Mouse (Mus musculus): ENCODE results near the gene Il9r. TPM values are rescaled to one million over a fixed set of nuclear protein-coding genes. Genes with fewer than 3 reads are reported as not detected.

Gene Il9r
- not detected in 2 replicates for total RNA-seq (2015; ENCODE audit: low replicate concordance)
- not detected in 2 replicates for total RNA-seq (2017; ENCODE audit: low replicate concordance)

- ATAC-seq (replicated peaks; ENCODE audit: low FRiP score, poor library complexity, severe bottlenecking) = no peak
Measured at GRCm38 (mm10) chr11:32200075-32200601, at the start of gene Il9r. TSS of gene Il9r (minus strand) at chr11:32200279.

DNA sequence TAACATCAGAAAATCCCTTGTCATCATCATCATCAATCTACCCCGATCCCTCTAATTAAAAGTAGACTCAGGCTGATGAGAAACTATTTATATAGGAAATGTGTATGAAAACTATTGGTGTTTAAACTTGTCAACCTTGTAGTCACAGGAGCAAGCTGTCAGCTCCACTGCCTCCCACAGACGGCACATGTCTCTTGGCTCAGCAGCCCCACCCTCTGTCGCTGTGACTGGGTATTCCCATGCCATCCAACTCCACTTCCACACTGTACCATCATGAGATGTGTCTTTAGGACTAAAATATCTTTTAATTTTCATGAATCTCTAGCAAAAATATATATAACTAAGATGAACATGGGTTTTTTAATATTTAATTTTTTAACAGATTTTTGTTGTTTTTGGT lies 48.3 kb upstream of the Il9r start:
- no peak for ATAC-seq (replicated peaks; ENCODE audit: low FRiP score, poor library complexity, severe bottlenecking)

GRCm38 (mm10) chr11:32247068-32247467 lies 47.0 kb upstream of the Il9r start:
- ATAC-seq (replicated peaks; ENCODE audit: low FRiP score, poor library complexity, severe bottlenecking) = 0 out of 2 replicates have a peak, but pooled peaks have one; percentile 11

GRCm38 (mm10) chr11:32245614-32246013 lies 45.5 kb upstream of the Il9r start:
- ATAC-seq (replicated peaks; ENCODE audit: low FRiP score, poor library complexity, severe bottlenecking) = peak; percentile 84

GRCm38 (mm10) chr11:32244617-32245016 lies 44.5 kb upstream of the Il9r start:
- no peak for ATAC-seq (replicated peaks; ENCODE audit: low FRiP score, poor library complexity, severe bottlenecking)

- no peak for ATAC-seq (replicated peaks; ENCODE audit: low FRiP score, poor library complexity, severe bottlenecking)
Measured at GRCm38 (mm10) chr11:32244064-32244463, 44.0 kb upstream of the Il9r start.

DNA sequence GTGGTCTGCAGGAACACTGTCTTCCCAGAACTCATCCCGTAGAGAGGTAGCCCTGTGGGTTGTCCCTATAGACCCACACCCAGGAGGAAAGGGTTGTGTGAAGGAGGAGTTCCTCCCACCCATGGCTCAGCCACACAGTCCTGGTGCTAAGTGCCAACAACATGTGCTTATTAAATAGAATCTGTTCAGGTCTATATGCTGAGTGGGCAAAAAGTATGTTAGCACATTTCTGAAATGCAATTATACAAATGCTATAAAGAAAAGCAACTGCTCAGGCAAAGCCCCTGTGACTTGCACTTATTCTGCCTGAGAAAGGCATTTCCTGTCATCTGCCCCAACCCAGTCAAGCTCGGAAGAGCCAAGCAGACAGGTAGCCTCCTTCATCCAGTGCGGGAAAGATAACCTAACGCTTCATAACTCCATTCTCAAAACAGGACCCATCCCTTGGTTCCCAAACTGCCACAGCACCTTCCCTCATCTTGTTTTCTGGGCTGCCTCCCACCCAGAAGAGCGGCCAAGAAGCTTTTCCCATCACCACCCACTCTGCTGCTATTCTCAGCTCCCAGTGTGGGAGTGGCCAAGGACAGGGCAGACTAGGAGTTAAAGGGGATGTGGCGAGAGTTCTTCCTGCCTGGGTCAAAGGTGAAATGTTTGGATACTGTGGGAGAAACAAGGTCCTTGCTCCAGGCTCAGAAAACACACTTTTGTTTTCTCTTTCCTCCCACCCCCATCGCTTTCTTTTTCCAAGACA lies 43.3 kb upstream of the Il9r start:
- ATAC-seq (replicated peaks; ENCODE audit: low FRiP score, poor library complexity, severe bottlenecking) = no peak

DNA sequence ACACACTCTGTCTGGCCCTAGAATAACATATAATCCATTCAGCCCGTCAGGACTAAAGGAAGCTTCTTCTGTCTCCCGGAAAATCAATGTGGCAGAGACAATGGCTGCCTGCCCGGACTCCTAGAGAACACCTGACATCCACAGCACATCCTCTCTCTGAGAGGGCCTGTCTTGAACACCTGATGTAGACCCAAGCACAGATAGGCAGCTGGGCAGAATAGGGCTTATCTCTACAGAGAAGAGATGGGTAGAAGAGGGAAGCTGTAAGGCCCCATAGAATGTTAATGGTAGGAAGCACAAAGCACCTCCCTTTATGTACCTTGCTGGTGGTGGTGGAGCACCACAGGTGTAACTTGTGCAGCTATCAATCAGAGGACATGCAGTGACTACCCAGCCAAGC lies 42.1 kb upstream of the Il9r start:
- ATAC-seq (replicated peaks; ENCODE audit: low FRiP score, poor library complexity, severe bottlenecking) = no peak

DNA sequence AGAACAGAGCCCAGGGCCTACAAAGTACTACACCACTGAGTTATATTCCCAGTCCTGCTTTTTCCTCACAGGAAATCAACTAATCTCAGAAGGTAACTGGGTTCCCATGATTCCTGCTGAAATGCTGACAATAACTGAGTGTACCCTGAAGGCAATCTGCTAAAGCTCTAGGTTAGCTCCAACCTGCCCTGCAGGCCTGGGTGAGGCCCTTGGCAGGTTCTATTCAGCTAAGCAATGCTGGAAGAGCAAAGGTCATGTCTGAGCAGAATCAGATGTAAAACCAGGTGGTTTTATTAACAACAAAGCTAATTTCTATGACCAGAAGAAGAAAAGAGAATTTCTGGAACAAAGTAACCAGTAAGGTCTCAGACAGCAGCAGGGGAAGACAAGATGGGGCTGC lies 41.3 kb upstream of the Il9r start:
- ATAC-seq (replicated peaks; ENCODE audit: low FRiP score, poor library complexity, severe bottlenecking) = no peak

DNA sequence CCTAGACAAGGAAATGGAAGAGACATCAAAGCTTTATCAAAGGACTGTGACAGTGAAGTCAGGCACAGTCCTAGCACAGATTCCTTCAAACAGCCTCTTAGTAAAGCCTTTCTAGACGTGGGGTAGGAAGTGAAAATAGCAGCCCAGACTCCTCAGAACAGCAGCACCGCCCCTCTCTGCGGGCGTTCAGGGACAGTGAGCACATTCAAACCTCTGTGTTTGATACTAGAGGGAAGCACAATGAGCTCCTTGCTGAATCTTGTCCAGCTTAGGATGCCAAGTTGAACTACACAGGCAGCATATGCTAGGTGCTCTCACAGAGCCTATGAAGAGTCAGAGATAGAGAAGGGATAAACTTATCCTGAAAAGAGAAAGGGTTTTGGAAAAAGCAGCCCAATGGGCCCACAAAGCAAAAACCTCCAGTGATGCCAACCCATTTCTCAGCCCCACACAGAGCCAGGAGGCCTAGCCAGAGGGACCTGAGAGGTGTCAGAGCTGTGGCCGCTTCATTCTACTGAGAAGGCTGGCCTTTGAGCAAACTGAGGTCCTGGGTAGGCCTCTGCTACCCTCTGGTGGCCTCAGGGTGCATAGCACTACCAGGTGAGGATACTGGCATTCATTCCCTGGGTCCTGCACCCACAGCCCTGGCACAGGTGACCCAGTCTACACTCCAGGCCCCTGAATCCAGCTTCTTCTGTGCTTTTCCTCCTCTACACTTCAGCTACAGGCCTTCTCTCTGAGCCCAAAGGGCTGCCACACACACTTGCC lies 38.2 kb upstream of the Il9r start:
- ATAC-seq (replicated peaks; ENCODE audit: low FRiP score, poor library complexity, severe bottlenecking) = peak; percentile 85

DNA sequence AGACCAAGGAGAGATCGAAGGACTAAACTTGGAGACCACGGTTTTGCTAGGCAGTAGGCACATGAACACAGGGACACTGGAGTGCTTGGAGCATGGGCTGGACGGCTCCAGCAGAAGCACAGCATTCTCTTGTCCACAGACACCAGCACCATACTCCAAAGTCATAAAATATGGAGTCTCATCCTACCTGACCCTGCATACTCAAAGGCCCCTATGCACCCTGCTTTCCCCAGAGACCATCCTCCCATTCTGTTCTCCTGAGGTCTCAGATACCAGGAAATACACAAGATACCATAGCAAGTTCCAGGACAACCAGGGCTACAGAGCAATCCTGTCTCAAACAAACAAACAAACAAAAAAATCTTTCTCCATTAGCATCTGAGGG lies 37.3 kb upstream of the Il9r start:
- no peak for ATAC-seq (replicated peaks; ENCODE audit: low FRiP score, poor library complexity, severe bottlenecking)

DNA sequence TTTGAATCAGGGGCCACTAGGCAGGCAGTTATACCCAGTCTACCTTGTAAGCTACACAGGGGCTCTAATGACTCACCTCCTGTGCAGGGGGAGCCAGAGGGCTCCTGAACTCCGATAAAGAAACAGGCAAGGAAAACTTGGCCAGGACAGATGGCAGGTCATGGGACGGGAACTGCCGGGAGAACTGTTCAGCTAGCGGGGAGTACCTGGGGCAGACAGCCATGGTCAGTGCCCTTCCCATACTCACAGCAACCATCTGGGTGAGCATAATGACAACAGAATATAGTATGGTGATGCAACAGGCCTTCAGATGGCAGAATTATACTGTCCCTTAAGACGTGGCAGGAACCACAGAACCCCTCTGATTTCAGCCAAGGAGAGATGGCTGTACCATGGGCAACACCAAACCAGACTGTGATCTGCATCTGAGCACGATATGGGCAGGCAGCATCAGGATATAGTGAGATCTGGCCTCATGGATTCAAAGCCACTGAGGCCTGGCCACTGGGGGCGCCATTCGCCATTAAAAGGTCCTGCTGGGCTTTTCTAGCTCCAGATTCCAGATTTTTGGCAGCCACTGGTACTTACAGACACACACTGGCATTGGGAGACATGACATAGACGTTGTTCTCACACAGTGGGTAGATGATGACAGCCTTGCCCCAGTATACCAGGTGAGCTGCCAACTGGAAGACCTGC lies 36.8 kb upstream of the Il9r start:
- no peak; the same call in 1 of the 2 replicates for ATAC-seq (replicated peaks; ENCODE audit: low FRiP score, poor library complexity, severe bottlenecking)

- no peak for ATAC-seq (replicated peaks; ENCODE audit: low FRiP score, poor library complexity, severe bottlenecking)
Measured at GRCm38 (mm10) chr11:32236132-32236531, 36.1 kb upstream of the Il9r start.

- no peak for ATAC-seq (replicated peaks; ENCODE audit: low FRiP score, poor library complexity, severe bottlenecking)
Measured at GRCm38 (mm10) chr11:32235646-32236045, 35.6 kb upstream of the Il9r start.

DNA sequence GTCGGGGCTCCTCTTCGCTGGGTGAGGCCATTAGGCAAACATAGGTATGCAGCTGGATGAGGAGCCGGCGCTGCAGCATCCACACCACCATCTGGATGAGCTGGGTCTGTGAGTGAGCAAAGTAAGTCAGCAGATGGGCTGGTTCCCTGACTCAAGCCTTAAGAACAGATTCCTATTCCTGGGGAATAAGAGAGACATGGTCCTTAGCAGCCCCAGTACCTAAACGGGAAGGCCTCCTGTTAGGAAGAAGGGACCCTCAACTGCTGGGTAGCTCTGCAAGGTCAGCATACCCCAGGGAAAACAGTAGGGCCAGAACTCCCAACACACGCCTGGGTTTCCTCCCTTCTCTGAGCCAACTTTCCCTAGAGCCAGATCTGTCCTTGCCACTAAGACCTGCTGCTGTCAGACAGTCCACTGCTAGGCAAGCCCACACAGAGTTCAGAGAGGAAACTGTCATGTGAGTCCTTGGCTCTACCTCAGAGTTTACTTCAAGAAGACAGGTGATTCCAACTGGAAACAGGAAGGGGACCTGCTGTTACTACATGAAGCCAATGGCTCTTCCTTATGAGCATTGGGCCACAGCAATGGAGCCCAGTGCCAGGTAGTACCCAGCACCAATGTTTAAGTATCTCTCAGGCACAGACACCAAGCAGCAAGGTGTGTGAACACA lies 34.9 kb upstream of the Il9r start:
- ATAC-seq (replicated peaks; ENCODE audit: low FRiP score, poor library complexity, severe bottlenecking) = no peak

DNA sequence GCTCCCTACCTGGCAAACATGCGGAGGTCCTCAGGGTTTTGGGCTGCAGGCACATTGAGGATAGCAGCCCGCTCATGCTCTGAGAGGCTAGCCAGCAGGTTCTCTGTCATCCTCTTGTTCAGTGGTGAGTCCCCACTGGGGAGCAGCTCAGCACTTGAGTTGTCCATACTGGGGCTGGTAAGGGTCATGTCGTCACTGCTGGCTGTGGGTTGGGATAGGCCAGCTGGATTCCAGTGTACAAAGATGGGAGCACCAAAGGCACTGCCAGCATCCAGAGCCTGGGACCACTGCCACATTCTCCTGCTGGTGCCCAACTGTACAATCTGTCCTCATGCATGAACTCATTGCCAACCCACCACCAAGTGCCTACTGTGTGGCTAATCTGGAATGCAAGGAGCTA lies 33.8 kb upstream of the Il9r start:
- no peak for ATAC-seq (replicated peaks; ENCODE audit: low FRiP score, poor library complexity, severe bottlenecking)

GRCm38 (mm10) chr11:32232848-32233247 lies 32.8 kb upstream of the Il9r start:
- ATAC-seq (replicated peaks; ENCODE audit: low FRiP score, poor library complexity, severe bottlenecking) = no peak

- ATAC-seq (replicated peaks; ENCODE audit: low FRiP score, poor library complexity, severe bottlenecking) = no peak
Measured at GRCm38 (mm10) chr11:32231125-32231524, 31.0 kb upstream of the Il9r start.

GRCm38 (mm10) chr11:32230220-32230619 lies 30.1 kb upstream of the Il9r start:
- no peak for ATAC-seq (replicated peaks; ENCODE audit: low FRiP score, poor library complexity, severe bottlenecking)
